Mouse (Mus musculus) Patski (cell line): ENCODE results near the gene Ciao2a. TPM values are rescaled to one million over a fixed set of nuclear protein-coding genes. Genes with fewer than 3 reads are reported as not detected.

ENCODE experiments used
- ATAC-seq: fragments of 100-300 bp; one replicate; pipeline ENCODE4 v1.8.0; 2021
- CTCF ChIA-PET: fragments of 350-600 bp; sonication (Branson Sonifier 250); formaldehyde crosslinking; loops from one replicate; lab custom pipeline; 2022; ENCODE audit warnings: inconsistent platforms; lab: Charles Lee
- POLR2A ChIA-PET: fragments of 350-600 bp; sonication (Branson Sonifier 250); formaldehyde crosslinking; loops from one replicate; lab custom pipeline; 2022; ENCODE audit warnings: antibody characterized with exemption, inconsistent platforms; lab: Charles Lee
- DNase-seq: peaks from one replicate; pipeline ENCODE4 v3.0.0-alpha.2; 2011; ENCODE audit warnings: low read depth, low spot score
- H3K27me3 ChIP-seq: fragments of 371-371 bp; one replicate; pipeline ENCODE4 v1.5.1; 2021
- CTCF ChIP-seq: fragments of 100-300 bp; IDR thresholded peaks from one replicate; pipeline ENCODE4 v1.5.1; 2021
- in situ Hi-C: fragments of 300-500 bp; cut with MboI; formaldehyde crosslinking; loops from 3 replicates; pipeline ENCODE4 v1.11.1; 2018; ENCODE audit warnings: low pct_unique_long_range_greater_than_20kb, mixed read lengths
- polyA plus RNA-seq: library from polyadenylated mRNA; unstranded; gene quantifications from one replicate; pipeline ENCODE4 v1.2.3, GENCODE M21; 2021

The Ciao2a gene
- polyA plus RNA-seq, 1 experiment from 2014 or later: 94.8 TPM

GRCm38 (mm10) chr9:66116890-66117289 lies 9.5 kb upstream of the Ciao2a start:
- ChIA-PET POLR2A (no interaction called here), CTCF (interaction anchor here (1.2 kb wide), 1 partner anchor 15 kb away, joined by 3 read pairs; no protein-coding TSS in a partner anchor)
- ATAC-seq (peak; percentile 31), DNase-seq (no peak)
- H3K27me3 ChIP-seq: no peaks in the 10 kb centered on the region
- in situ Hi-C loops: no loop called here
- no peak for TF ChIP-seq CTCF

GRCm38 (mm10) chr9:66119498-66119897 lies 6.9 kb upstream of the Ciao2a start:
- ATAC-seq (no peak), DNase-seq (no peak)
- no peak for TF ChIP-seq CTCF
- POLR2A ChIA-PET: no interaction called here
- CTCF ChIA-PET: no interaction called here
- no peaks in the 10 kb centered on the region for H3K27me3 ChIP-seq
- in situ Hi-C loops: no loop called here

- ATAC-seq (no peak), DNase-seq (no peak)
- POLR2A ChIA-PET: no interaction called here
- CTCF ChIA-PET: no interaction called here
- in situ Hi-C loops: no loop called here
- H3K27me3 ChIP-seq: no peaks in the 10 kb centered on the region
- TF ChIP-seq CTCF: no peak
Observed at GRCm38 (mm10) chr9:66120106-66120505, 6.3 kb upstream of the Ciao2a start.

- DNase-seq (no peak), ATAC-seq (no peak)
- POLR2A ChIA-PET: no interaction called here
- no peak for TF ChIP-seq CTCF
- H3K27me3 ChIP-seq: no peaks in the 10 kb centered on the region
- in situ Hi-C loops: no loop called here
- CTCF ChIA-PET: no interaction called here
Observed at GRCm38 (mm10) chr9:66120945-66121344, 5.5 kb upstream of the Ciao2a start.

- ChIA-PET POLR2A (interaction anchor here (0.7 kb wide), 1 partner anchor 60 kb away, joined by 3 read pairs; no protein-coding TSS in a partner anchor), CTCF (no interaction called here)
- ATAC-seq (no peak), DNase-seq (no peak)
- TF ChIP-seq CTCF: no peak
- H3K27me3 ChIP-seq: no peaks in the 10 kb centered on the region
- in situ Hi-C loops: no loop called here
Observed at GRCm38 (mm10) chr9:66121421-66121820, 5.0 kb upstream of the Ciao2a start.

- no peak for TF ChIP-seq CTCF
- CTCF ChIA-PET: interaction anchor here (1.2 to 1.6 kb wide), 3 partner anchors 10 to 18 kb away, joined by 3 to 4 read pairs (median 3); no protein-coding TSS in a partner anchor
- DNase-seq (no peak), ATAC-seq (no peak)
- in situ Hi-C loops: no loop called here
- POLR2A ChIA-PET: no interaction called here
- H3K27me3 ChIP-seq: no peaks in the 10 kb centered on the region
Observed at GRCm38 (mm10) chr9:66123648-66124047, 2.8 kb upstream of the Ciao2a start.

GRCm38 (mm10) chr9:66124111-66124531 lies 2.3 kb upstream of the Ciao2a start:
- no peak for DNase-seq
- in situ Hi-C loops: no loop called here
- no peak for TF ChIP-seq CTCF
- ATAC-seq: peak; percentile 38
- CTCF ChIA-PET: interaction anchor here (1.6 kb wide), 1 partner anchor 14 kb away, joined by 3 read pairs; no protein-coding TSS in a partner anchor
- POLR2A ChIA-PET: no interaction called here
- no peaks in the 10 kb centered on the region for H3K27me3 ChIP-seq

- CTCF ChIA-PET: no interaction called here
- H3K27me3 ChIP-seq: no peaks in the 10 kb centered on the region
- in situ Hi-C loops: loop anchor here (25.0 kb wide), 2 partner anchors 262 to 662 kb away; partner anchors contain the start of genes Aph1b and Gm10647
- DNase-seq (peak; percentile 89), ATAC-seq (peak; percentile 87)
- POLR2A ChIA-PET: interaction anchor here (0.7 kb wide), 1 partner anchor 39 kb away, joined by 3 read pairs; no protein-coding TSS in a partner anchor
- TF ChIP-seq CTCF: no peak
Observed at GRCm38 (mm10) chr9:66124681-66125542, 1.5 kb upstream of the Ciao2a start.

GRCm38 (mm10) chr9:66125543-66126455 lies 612 bp upstream of the Ciao2a start:
- in situ Hi-C loops: loop anchor here (25.0 kb wide), 2 partner anchors 262 to 662 kb away; partner anchors contain the start of genes Aph1b and Gm10647
- ChIA-PET POLR2A (no interaction called here), CTCF (no interaction called here)
- TF ChIP-seq CTCF: no peak
- H3K27me3 ChIP-seq: no peaks in the 10 kb centered on the region
- DNase-seq: no peak
- no peak for ATAC-seq

GRCm38 (mm10) chr9:66127193-66127546 lies 759 bp downstream of the Ciao2a start:
- no peak for DNase-seq

More at GRCm38 (mm10) chr9:66127193-66127546, 759 bp downstream of the Ciao2a start:
- ATAC-seq: no peak
- TF ChIP-seq CTCF: no peak
- ChIA-PET CTCF (no interaction called here), POLR2A (no interaction called here)
- no peaks in the 10 kb centered on the region for H3K27me3 ChIP-seq
- in situ Hi-C loops: loop anchor here (25.0 kb wide), 2 partner anchors 260 to 660 kb away; partner anchors contain the start of genes Aph1b and Gm10647
